Mouse (Mus musculus) small intestine, adult 2 months (tissue): ENCODE measurements at regions not wholly inside any gene's neighbourhood (a gene's known extent, or its start where the extent isn't known, plus 50 kb on each side); places are given as distances from the start of the nearest gene placed in this dataset.

Experiments
- CTCF ChIP-seq: fragments of 200-500 bp; IDR thresholded peaks from 2 replicates; pipeline ENCODE4 v1.5.1; 2012; ENCODE audit warnings: low read depth, mild to moderate bottlenecking, control low read depth, inconsistent platforms, low read length, moderate library complexity, mixed read lengths; ENCODE audit not compliant: insufficient replicate concordance, insufficient read length; ENCODE audit errors: extremely low read depth
- POLR2A ChIP-seq: fragments of 200-500 bp; IDR thresholded peaks from 2 replicates; pipeline ENCODE4 v1.6.1; 2012; ENCODE audit warnings: low read depth, mild to moderate bottlenecking, control low read depth, inconsistent platforms, low read length, moderate library complexity

GRCm38 (mm10) chr16:30797006-30797405, 197.5 kb downstream of the Fam43a start:
- no peak for TF ChIP-seq CTCF
- no peak for TF ChIP-seq POLR2A
